Mouse (Mus musculus): ENCODE results near the gene Olfr1442.
"Not testable (repeated sequence)": the region's sequence is repeated elsewhere in the genome, so short reads cannot be mapped to it uniquely, and the experiment has no call there.

DNA sequence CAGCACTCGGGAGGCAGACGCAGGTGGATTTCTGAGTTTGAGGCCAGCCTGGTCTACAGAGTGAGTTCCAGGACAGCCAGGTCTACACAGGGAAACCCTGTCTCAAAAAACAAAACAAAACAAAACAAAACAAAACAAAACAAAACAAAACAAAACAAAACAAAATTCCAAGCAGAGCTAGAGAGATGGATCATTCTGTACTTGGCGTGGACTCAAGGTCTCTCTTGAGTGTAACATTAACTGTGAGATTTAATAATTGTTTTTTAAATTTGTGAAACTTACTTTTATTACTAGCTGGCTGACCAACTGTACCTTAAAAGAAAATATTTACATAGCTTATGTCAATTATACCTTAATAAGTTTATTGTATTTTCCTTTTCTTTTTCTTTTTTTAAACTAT lies 1.6 kb upstream of the Olfr1442 start:
- not testable (repeated sequence) for TF ChIP-seq POLR2A (IDR thresholded peaks at IDR 0.05; ENCODE audit: low read depth, low read length); CTCF (IDR thresholded peaks at IDR 0.05; ENCODE audit: extremely low read depth, insufficient read depth, insufficient read length, insufficient replicate concordance)
